ENCODE assay signal across 8 mouse cellular contexts in the genomic region with DNA sequence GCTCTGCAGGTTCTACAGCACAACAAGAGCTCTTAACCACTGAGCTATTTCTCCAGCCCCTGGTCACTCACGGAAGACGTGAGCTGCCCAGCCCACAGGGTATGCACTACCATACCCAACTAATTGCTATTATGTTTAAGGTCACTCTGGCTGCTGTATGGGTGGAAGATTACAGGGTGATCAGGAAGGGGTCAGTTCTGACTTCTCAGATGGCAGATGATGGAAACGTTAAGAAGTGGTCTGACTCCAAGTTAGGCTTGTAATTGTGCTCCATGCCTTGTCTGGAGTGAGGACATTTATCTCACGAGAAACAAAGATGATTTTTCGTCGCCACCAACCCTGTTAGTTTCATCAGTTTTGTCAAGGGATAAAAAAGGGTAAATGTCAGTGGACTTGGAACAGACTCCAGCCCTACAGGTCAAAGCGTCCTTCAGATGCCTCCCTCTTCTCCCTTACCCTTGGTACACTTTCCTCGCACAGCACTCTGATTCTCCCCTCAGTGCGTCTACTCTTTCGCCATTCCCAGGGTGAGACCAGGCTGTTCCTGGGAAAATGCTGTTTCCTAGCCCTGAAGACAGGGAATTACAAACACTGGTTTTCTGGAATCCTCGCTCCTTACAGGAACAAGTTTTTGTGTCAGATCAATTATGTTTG. TPM values are rescaled to one million over a fixed set of nuclear protein-coding genes. Genes with fewer than 3 reads are reported as not detected.
DNase-seq lines count a peak whose midpoint lies in the region; ATAC-seq and TF ChIP-seq lines count a peak whose summit lies in the region.

No protein-coding gene starts in this region.

- no peaks in the 10 kb centered on the region for H3K79me2 ChIP-seq in C2C12 (ENCODE audit: control insufficient read depth, insufficient read depth)

- H3K27ac ChIP-seq in forebrain, embryonic 10.5 days: peak overlapping the region; percentile 90
- peak overlapping the region; percentile 54 for H3K27ac ChIP-seq in limb, embryonic 15.5 days
- H3K27ac ChIP-seq in stomach, embryonic 16.5 days (ENCODE audit: low read length): peak overlapping the region; percentile 57

- no peaks in the 10 kb centered on the region for H3K27me3 ChIP-seq in C2C12 (ENCODE audit: control insufficient read depth, insufficient read depth, insufficient read length)
- H3K27me3 ChIP-seq in forebrain, embryonic 10.5 days (ENCODE audit: poor library complexity, severe bottlenecking): no peaks in the 10 kb centered on the region
- no peaks in the 10 kb centered on the region for H3K27me3 ChIP-seq in limb, embryonic 15.5 days
- H3K27me3 ChIP-seq in stomach, embryonic 16.5 days (ENCODE audit: control insufficient read depth, insufficient read depth, low read length): no peaks in the 10 kb centered on the region

- peak overlapping the region; percentile 44 for H3K4me3 ChIP-seq in C2C12 (ENCODE audit: insufficient read depth, poor library complexity, severe bottlenecking)
- H3K4me3 ChIP-seq in forebrain, embryonic 10.5 days: peak overlapping the region; percentile 65
- peak overlapping the region; percentile 64 for H3K4me3 ChIP-seq in limb, embryonic 15.5 days
- peak overlapping the region; percentile 84 for H3K4me3 ChIP-seq in stomach, embryonic 16.5 days (replicated peaks; ENCODE audit: low read length)

- DNase-seq in cerebellum, adult 9-10 months: peak; percentile 10
- DNase-seq in cerebellum, postnatal 36 days: no peak
- DNase-seq in forebrain, embryonic 10.5 days (ENCODE audit: extremely low spot score, low spot score): peak; percentile 21
- no peak for DNase-seq in cerebellum, postnatal 10 days
- DNase-seq in kidney, adult 8-10 months: no peak

- H3K79me3 ChIP-seq in C2C12 (ENCODE audit: low read depth): no peaks in the 10 kb centered on the region

- H3ac ChIP-seq in C2C12 (ENCODE audit: control insufficient read depth, insufficient read length, low read depth): peak overlapping the region; percentile 59

- H3K36me3 ChIP-seq in C2C12 (ENCODE audit: control insufficient read depth, insufficient read depth): peaks cover 30% of the 10 kb centered on the region
- peaks cover 17% of the 10 kb centered on the region for H3K36me3 ChIP-seq in forebrain, embryonic 10.5 days (replicated peaks)
- peaks cover 8% of the 10 kb centered on the region; the same call in 1 of the 2 replicates for H3K36me3 ChIP-seq in limb, embryonic 15.5 days
- H3K36me3 ChIP-seq in stomach, embryonic 16.5 days (ENCODE audit: control insufficient read depth, insufficient read depth, low read length): 0 out of 2 replicates have a peak, but pooled peaks cover 3% of the 10 kb centered on the region

- TF ChIP-seq CTCF in C2C12 (IDR thresholded peaks at IDR 0.05; ENCODE audit: control insufficient read depth, insufficient read depth, insufficient read length): no peak

- WGBS in forebrain, embryonic 10.5 days: 18% methylated on average over 11 of the region's 11 CpGs
- 9% methylated on average over 11 of the region's 11 CpGs for WGBS in limb, embryonic 15.5 days
- WGBS in stomach, embryonic 16.5 days: 18% methylated on average over 11 of the region's 11 CpGs

- H3K4me1 ChIP-seq in forebrain, embryonic 10.5 days: peaks cover 14% of the 10 kb centered on the region
- H3K4me1 ChIP-seq in limb, embryonic 15.5 days: peaks cover 13% of the 10 kb centered on the region
- H3K4me1 ChIP-seq in stomach, embryonic 16.5 days (ENCODE audit: control insufficient read depth, insufficient read depth, low read length): peaks cover 7% of the 10 kb centered on the region; the same call in 1 of the 2 replicates

- H3K9ac ChIP-seq in limb, embryonic 15.5 days: peak overlapping the region; percentile 61; the same call in 1 of the 2 replicates
- peak overlapping the region; percentile 88 for H3K9ac ChIP-seq in stomach, embryonic 16.5 days (ENCODE audit: low read length)

- no peak for ATAC-seq in limb, embryonic 15.5 days (ENCODE audit: insufficient number of reproducible peaks, low FRiP score, low TSS enrichment, low read depth)
- no peak for ATAC-seq in stomach, embryonic 16.5 days (ENCODE audit: insufficient read depth, low FRiP score)

- H3K4me2 ChIP-seq in limb, embryonic 15.5 days: peak overlapping the region; percentile 62
- peak overlapping the region; percentile 78 for H3K4me2 ChIP-seq in stomach, embryonic 16.5 days (ENCODE audit: low read depth, low read length)

- H3K9me3 ChIP-seq in forebrain, embryonic 10.5 days: no peaks in the 10 kb centered on the region
- no peaks in the 10 kb centered on the region for H3K9me3 ChIP-seq in limb, embryonic 15.5 days
- no peaks in the 10 kb centered on the region for H3K9me3 ChIP-seq in stomach, embryonic 16.5 days (replicated peaks; ENCODE audit: control insufficient read depth, low read length)

TF ChIP-seq in C2C12, 6 proteins besides CTCF, POLR2A, EP300 and RAD21:
- TF ChIP-seq FOSL1 (IDR thresholded peaks at IDR 0.05; ENCODE audit: insufficient read depth, low read length, poor library complexity, severe bottlenecking): no peak
- no peak for TF ChIP-seq USF1 (IDR thresholded peaks at IDR 0.05; ENCODE audit: low read depth)
- TF ChIP-seq MAX (IDR thresholded peaks at IDR 0.05): no peak
- TF ChIP-seq MYOD1 (IDR thresholded peaks at IDR 0.05; ENCODE audit: control insufficient read depth, insufficient read length, low read depth): no peak
- TF ChIP-seq CEBPB (IDR thresholded peaks at IDR 0.05; ENCODE audit: low read depth): no peak
- TF ChIP-seq MYOG (IDR thresholded peaks at IDR 0.05; ENCODE audit: control insufficient read depth, extremely low read depth, insufficient read length): no peak

RNA-seq across cellular contexts. Expression of a gene that starts 0.6 kb away (rescaled TPM):
- polyA plus RNA-seq in C2C12 (2012; fragmentation: generic; extraction: Trizol): 32.6 TPM
- 15.3 and 16.9 TPM in 2 replicates for polyA plus RNA-seq in forebrain, embryonic 10.5 days (2016; fragmentation: Nextera tagmentation; extraction: Ambion mirVana)
- 47.1 and 48.2 TPM in 2 replicates for polyA plus RNA-seq in limb, embryonic 15.5 days (2015; fragmentation: Nextera tagmentation; extraction: Ambion mirVana)
- polyA plus RNA-seq in stomach, embryonic 16.5 days (2015; fragmentation: Nextera tagmentation; extraction: Ambion mirVana): 52.3 and 52.4 TPM in 2 replicates

Comparison
In these comparisons a context has a peak if more than half of its experiments do, and no peak if none do; other contexts are left out.
1. DNase-seq: peak in cerebellum, adult 9-10 months (single experiment) and forebrain, embryonic 10.5 days (single experiment); none in cerebellum, postnatal 36 days (0 of 2), cerebellum, postnatal 10 days (0 of 2) and kidney, adult 8-10 months (0 of 2).
2. Peak in every context shown above with its lines, with median percentiles within 50 percentile points of each other: H3K4me3 ChIP-seq and H3K27ac ChIP-seq.